Mouse (Mus musculus) urinary bladder, adult 18-20 months (tissue): ENCODE results near the gene Gatb.

Source experiments
- DNase-seq, 2 experiments: peaks; one replicate each; pipeline ENCODE4 v3.0.0; 2022; ENCODE audit warnings: low spot score in 2 of 2, mixed read lengths in 2 of 2

Gene Gatb

GRCm38 (mm10) chr3:85652727-85653665, 79.1 kb downstream of the Gatb start:
- no peak for DNase-seq

- DNase-seq, result no peak
Measured at GRCm38 (mm10) chr3:85655538-85655937, 81.6 kb downstream of the Gatb start.

GRCm38 (mm10) chr3:85659681-85660080, 85.8 kb downstream of the Gatb start:
- DNase-seq, result no peak

GRCm38 (mm10) chr3:85661926-85662813, 88.3 kb downstream of the Gatb start:
- DNase-seq, result no peak

- DNase-seq, result no peak
Measured at GRCm38 (mm10) chr3:85663826-85664225, 89.9 kb downstream of the Gatb start.

- no peak for DNase-seq
Measured at GRCm38 (mm10) chr3:85664591-85665171, 90.8 kb downstream of the Gatb start.

GRCm38 (mm10) chr3:85666166-85666565, 92.2 kb downstream of the Gatb start:
- no peak for DNase-seq

GRCm38 (mm10) chr3:85666736-85667135, 92.8 kb downstream of the Gatb start:
- DNase-seq, result no peak

GRCm38 (mm10) chr3:85667683-85668082, 93.8 kb downstream of the Gatb start:
- no peak for DNase-seq

- no peak for DNase-seq
Measured at GRCm38 (mm10) chr3:85669844-85670243, 95.9 kb downstream of the Gatb start.

- no peak for DNase-seq
Measured at GRCm38 (mm10) chr3:85677133-85677532, 103.2 kb downstream of the Gatb start.

GRCm38 (mm10) chr3:85677952-85678351, 104.0 kb downstream of the Gatb start:
- DNase-seq, result no peak

GRCm38 (mm10) chr3:85679312-85679933, 105.5 kb downstream of the Gatb start:
- DNase-seq, result no peak

- DNase-seq, result no peak
Measured at GRCm38 (mm10) chr3:85679960-85680359, 106.0 kb downstream of the Gatb start.

GRCm38 (mm10) chr3:85681136-85681535, 107.2 kb downstream of the Gatb start:
- no peak for DNase-seq

- DNase-seq, result no peak
Measured at GRCm38 (mm10) chr3:85683618-85684017, 109.7 kb downstream of the Gatb start.

GRCm38 (mm10) chr3:85685271-85685670, 111.4 kb downstream of the Gatb start:
- no peak for DNase-seq

GRCm38 (mm10) chr3:85688341-85688740, 114.4 kb downstream of the Gatb start:
- no peak for DNase-seq

GRCm38 (mm10) chr3:85691134-85691533, 117.2 kb downstream of the Gatb start:
- no peak for DNase-seq

- DNase-seq, result no peak
Measured at GRCm38 (mm10) chr3:85693013-85693412, 119.1 kb downstream of the Gatb start.

GRCm38 (mm10) chr3:85695056-85695455, 121.1 kb downstream of the Gatb start:
- DNase-seq, result no peak

GRCm38 (mm10) chr3:85698496-85698895, 124.6 kb downstream of the Gatb start:
- DNase-seq, result no peak
